Mouse (Mus musculus) fat pad, adult 2 months (tissue): ENCODE results near the gene Rgs6.

Experiments used
- DNase-seq: peaks from one replicate; pipeline ENCODE4 v3.0.0-alpha.2; 2011; ENCODE audit warnings: low read depth, low spot score; ENCODE audit errors: extremely low read depth

Rgs6 gene

DNA sequence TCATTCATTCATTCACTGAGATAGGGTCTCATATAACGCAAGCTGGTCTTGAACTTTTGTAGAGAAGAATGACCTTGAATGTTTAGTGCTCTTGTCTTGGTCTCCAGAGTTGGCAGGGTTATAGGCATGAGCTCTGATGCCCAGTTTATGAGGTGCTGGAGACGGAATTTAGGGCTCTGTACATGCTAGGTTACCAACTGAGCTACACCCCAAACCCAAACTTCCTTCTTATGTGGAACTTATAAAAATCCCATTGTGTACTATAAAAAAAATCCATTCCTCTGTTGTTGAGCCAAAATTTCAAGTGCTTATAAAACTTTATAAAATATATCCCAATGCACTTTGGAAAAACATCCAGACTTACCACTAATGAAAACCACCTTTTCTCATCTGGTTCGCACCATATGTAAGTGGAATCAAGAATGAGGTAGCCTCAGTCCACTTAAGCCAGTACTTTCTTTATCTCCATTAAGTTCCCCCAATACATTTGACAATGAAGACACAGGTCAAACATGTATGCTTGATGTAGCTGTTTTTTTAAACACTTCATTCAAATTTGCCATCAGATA lies 260.3 kb downstream of the Rgs6 start:
- no peak for DNase-seq

DNA sequence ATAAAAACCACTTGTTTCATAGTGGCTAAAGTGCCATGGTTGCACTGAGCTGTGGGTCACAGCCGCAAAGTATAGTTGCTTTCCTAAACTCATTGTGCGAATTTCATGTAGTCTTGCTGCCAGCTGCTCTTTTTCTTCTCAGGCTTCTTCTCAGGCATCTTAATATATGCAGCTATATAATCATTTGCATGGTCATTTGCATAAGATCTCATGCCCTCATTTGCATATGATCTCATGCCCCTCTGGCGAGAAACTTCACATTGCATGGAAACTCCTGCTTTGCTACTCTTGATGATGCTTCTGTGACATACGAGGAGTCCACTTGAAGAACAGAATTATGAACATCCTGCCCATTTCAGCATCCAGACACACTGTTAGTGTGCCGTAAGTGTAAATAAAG lies 266.8 kb downstream of the Rgs6 start:
- DNase-seq, result no peak

DNA sequence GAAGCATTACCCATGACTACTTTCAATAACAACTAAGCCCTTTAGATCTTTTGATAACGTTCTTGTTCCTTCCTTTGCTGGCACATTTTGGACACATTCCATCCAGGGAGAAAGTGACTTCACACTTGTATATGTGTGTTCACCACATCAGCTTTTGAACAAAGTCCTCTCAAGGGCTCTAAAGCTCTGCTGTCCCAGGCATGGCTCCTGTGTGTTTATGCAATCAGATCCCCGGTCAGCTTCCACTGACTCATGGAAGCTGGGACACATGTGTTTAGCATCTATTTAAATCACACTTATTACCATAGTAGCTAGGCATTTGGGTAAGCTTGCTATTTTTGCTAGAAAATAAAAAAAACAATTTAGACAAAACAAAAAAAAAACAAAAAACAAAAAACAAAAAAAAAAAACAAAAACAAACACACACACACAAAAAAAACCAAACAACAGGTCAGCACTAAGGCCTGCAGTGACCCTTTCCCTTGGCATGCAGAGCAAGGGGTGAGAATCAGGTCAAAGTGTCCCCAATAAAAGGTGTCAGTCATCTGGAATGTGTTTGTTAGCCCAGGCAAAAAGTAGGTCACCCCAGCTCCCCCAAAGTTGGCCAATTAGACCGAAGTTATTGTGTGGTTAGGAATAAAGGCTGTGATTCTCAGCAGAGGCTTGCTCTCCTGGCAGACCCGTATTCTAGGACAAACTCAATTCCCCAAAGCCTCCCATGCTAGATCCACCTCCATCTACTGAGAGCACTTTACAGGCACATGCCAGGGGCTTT lies 267.4 kb downstream of the Rgs6 start:
- DNase-seq, result no peak

DNA sequence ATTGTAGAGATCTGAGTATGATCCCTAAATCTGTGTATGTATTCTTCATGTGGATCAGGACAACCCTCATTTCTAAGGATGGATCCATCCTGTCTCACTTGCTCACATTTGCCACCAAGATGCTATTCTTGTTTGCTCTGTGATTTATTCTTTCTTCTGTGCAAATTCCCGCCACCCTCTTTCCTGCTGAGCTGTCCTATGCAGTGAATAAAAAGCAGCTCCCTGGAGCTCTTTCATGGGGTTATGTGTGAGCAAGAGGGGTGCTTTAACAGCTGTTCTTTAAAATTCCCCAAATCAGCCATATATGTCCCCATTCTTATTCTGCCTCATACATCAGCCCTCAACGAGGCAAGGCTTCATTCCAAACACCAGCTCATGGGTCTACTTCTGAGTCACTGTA lies 277.6 kb downstream of the Rgs6 start:
- no peak for DNase-seq

- DNase-seq, result no peak
Observed at GRCm38 (mm10) chr12:82880711-82881110, 292.6 kb downstream of the Rgs6 start.

DNA sequence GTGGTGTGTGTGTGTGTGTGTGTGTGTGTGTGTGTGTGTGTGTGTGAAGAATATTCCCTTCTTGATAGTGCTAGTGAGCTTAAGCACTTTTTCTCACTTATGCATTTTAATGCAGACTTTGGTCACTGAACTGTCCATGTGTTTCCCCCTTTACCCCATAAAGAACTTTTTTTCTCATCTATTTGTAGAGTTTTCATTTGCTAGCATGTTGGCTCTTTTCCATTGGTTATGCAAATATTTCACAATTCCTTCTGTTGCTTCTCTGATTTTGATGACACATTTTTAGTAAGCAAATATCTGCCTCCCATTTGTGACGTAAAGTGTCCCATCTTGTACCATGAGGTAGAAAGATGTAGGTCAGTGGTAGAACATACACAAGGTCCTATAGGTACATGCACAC lies 295.0 kb downstream of the Rgs6 start:
- no peak for DNase-seq

DNA sequence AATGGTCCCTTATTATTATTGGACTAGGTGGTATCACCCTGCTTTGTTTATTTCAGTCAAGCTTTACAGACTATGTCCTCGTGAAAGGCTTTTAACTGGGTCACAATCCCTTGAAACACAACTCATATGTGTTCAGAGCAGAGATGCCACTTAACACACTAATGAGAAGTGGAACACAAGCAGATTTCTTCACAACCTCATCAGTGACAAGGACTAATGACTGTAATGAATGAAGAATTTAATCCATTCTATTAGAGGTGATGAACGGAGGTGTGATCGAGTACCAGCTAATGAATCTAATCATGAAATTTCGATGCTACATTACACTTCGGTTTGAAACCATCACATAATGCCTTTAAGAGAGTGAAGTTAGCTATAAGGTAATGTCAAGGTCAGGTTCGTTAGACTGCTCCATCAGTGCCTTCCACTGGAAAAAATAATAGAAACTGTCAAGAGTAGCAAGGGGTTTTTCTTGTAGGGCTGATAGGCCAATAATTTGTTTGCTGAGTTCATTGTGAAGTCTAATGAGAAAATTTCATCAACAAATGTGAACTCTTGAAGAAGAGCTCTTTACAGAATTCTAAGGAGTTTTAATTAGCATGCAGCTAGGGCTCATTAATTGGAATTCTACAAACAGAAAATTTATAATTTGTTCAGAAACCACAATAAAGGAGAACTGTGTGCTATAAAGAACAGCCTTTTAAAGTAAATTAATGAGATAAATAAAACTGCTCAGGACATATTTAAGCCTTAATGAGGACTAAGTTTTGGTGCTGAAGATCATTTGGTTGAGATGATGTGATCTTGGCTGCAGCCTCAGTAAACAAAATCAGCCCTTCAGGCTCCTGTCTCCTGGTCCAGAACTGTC lies 307.1 kb downstream of the Rgs6 start:
- no peak for DNase-seq

DNA sequence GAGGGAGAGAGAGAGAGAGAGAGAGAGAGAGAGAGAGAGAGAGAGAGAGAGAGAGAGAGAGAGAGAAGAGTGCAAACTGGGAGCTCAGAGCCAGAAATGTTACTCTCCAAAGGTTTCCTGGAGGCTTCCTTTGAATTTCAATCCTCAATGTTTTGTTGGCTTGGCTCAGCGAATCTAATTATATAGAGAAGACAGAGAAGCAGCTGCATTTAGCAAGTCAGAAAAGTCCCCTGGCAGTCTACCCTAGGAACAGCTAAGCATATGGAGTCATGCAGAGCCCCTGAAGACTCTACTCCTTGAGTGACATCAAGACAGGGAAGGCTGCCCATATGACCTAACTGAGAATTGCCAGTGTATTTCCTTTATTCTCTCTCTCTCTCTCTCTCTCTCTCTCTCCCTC lies 317.7 kb downstream of the Rgs6 start:
- no peak for DNase-seq

GRCm38 (mm10) chr12:82910846-82911245 lies 322.8 kb downstream of the Rgs6 start:
- no peak for DNase-seq

- no peak for DNase-seq
Observed at GRCm38 (mm10) chr12:82914127-82914526, 326.0 kb downstream of the Rgs6 start.

GRCm38 (mm10) chr12:82920146-82920545 lies 332.1 kb downstream of the Rgs6 start:
- no peak for DNase-seq

GRCm38 (mm10) chr12:82921287-82922015 lies 333.4 kb downstream of the Rgs6 start:
- no peak for DNase-seq

GRCm38 (mm10) chr12:82922856-82923506 lies 334.9 kb downstream of the Rgs6 start:
- no peak for DNase-seq

- no peak for DNase-seq
Observed at GRCm38 (mm10) chr12:82932706-82933461, 344.8 kb downstream of the Rgs6 start.

DNA sequence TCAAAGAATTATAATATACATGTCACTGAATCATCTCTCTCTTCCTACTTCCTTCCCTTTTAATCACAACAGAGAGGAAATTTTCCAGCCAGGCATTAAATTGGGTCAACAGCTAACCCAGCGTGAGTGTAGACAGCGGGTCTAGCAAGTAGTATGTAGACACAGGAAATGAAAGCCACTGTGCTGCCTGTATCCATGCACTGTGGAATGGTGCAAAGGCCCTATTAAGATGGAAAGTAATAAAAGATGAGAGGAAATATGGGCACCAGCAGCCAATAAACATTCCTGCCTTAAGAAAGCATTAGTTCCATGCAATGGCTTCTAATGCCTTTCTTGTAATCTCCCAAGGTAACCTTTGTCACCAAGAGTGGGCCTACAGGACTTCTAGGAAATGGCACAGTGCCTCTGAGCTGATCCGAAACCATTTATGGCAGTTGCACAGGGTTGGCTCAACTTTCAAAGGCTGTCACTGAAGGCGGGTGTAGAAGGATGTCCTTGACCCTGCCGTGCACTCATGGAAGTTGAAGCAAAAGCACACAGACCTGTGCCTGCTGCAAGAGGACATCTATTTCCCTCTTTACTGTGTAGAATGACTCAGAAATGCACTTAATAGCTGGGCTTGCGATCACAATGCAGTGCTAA lies 347.1 kb downstream of the Rgs6 start:
- no peak for DNase-seq

DNA sequence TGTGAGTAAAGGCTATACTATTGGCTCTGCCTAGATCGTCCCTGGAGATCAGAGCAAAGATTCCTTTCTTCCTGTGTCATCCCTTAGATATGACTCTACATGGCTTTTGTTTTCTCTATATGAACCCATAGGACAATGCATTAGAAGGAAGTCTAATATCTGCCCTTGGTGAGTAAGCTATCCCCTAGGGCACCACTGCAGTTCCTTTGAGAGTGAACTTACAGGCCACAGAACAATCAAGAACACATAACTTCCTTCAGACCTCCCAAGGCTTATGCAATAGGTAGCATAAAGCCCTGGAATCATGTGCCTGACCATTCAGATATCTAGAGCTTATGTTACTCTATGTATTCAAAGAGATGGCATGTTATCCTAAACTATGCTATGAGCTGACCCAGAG lies 347.7 kb downstream of the Rgs6 start:
- DNase-seq, result no peak

- DNase-seq, result no peak
Observed at GRCm38 (mm10) chr12:82940461-82940860, 352.4 kb downstream of the Rgs6 start.

GRCm38 (mm10) chr12:82946507-82946906 lies 358.4 kb downstream of the Rgs6 start:
- DNase-seq, result no peak

DNA sequence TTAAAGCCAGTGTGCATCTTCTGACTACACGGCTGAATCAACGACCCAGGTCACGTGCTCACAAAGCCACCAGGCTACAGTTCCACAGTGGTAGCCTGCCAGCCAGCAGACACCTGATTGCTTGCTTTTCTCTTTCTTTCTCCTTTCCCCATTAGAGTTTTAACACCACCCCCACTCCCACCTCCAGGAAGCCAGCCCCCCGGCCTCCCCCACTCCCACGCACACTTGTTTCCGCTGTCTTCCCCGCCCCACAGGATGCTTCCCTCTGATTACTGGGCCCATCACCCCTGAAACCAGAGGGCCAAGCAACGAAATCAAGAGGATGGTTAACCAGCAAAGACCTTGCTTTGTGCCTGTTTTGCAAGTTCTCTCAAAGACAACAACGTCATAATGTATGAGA lies 373.0 kb downstream of the Rgs6 start:
- no peak for DNase-seq

- no peak for DNase-seq
Observed at GRCm38 (mm10) chr12:82961852-82962251, 373.8 kb downstream of the Rgs6 start.
